Mouse (Mus musculus) urinary bladder, postnatal 14 days (tissue): ENCODE measurements around the gene Calhm3.
"Not testable (repeated sequence)": the region's sequence is repeated elsewhere in the genome, so short reads cannot be mapped to it uniquely, and the experiment has no call there.

Experiments
- DNase-seq: peaks from one replicate; pipeline ENCODE4 v3.0.0; 2021; ENCODE audit warnings: low spot score

The Calhm3 gene

GRCm38 (mm10) chr19:47167617-47168214 is 10.2 kb upstream of the Calhm3 start:
- DNase-seq = no peak

- DNase-seq = no peak
Measured at GRCm38 (mm10) chr19:47166758-47167157, 9.2 kb upstream of the Calhm3 start.

GRCm38 (mm10) chr19:47163176-47163744 is 5.7 kb upstream of the Calhm3 start:
- DNase-seq = no peak

GRCm38 (mm10) chr19:47161669-47162068 is 4.1 kb upstream of the Calhm3 start:
- no peak for DNase-seq

GRCm38 (mm10) chr19:47153767-47154166 is 3.8 kb downstream of the Calhm3 start:
- no peak for DNase-seq

- DNase-seq = no peak
Measured at GRCm38 (mm10) chr19:47152062-47152369, 5.5 kb downstream of the Calhm3 start.

GRCm38 (mm10) chr19:47151332-47152061 is 6.1 kb downstream of the Calhm3 start:
- DNase-seq = no peak

GRCm38 (mm10) chr19:47149854-47150253 is 7.7 kb downstream of the Calhm3 start:
- DNase-seq = no peak

- no peak for DNase-seq
Measured at GRCm38 (mm10) chr19:47148267-47148847, 9.2 kb downstream of the Calhm3 start.

- no peak for DNase-seq
Measured at GRCm38 (mm10) chr19:47144154-47144553, 13.4 kb downstream of the Calhm3 start, which contains the start of gene Calhm1. Gene Calhm1, minus strand, starts transcription at chr19:47144254.

GRCm38 (mm10) chr19:47142438-47142837 is 15.1 kb downstream of the Calhm3 start:
- no peak for DNase-seq

GRCm38 (mm10) chr19:47139611-47140010 is 18.0 kb downstream of the Calhm3 start:
- DNase-seq = not testable (repeated sequence)

- peak; percentile 58 for DNase-seq
Measured at GRCm38 (mm10) chr19:47137771-47138421, 19.7 kb downstream of the Calhm3 start, which contains the start of gene Calhm2. Gene Calhm2, minus strand, starts transcription at chr19:47138294.

GRCm38 (mm10) chr19:47137051-47137581 is 20.4 kb downstream of the Calhm3 start:
- peak; percentile 62 for DNase-seq

GRCm38 (mm10) chr19:47136170-47136569 is 21.4 kb downstream of the Calhm3 start:
- DNase-seq = no peak

- no peak for DNase-seq
Measured at GRCm38 (mm10) chr19:47135568-47135967, 22.0 kb downstream of the Calhm3 start.

- no peak for DNase-seq
Measured at GRCm38 (mm10) chr19:47133161-47133560, 24.4 kb downstream of the Calhm3 start.

- no peak for DNase-seq
Measured at GRCm38 (mm10) chr19:47130551-47131125, 26.9 kb downstream of the Calhm3 start.

- DNase-seq = no peak
Measured at GRCm38 (mm10) chr19:47128835-47129234, 28.7 kb downstream of the Calhm3 start.

- no peak for DNase-seq
Measured at GRCm38 (mm10) chr19:47128164-47128563, 29.4 kb downstream of the Calhm3 start.

GRCm38 (mm10) chr19:47122802-47123201 is 34.8 kb downstream of the Calhm3 start:
- DNase-seq = peak; percentile 43

GRCm38 (mm10) chr19:47121054-47121453 is 36.5 kb downstream of the Calhm3 start:
- no peak for DNase-seq
